Mouse (Mus musculus) midbrain, embryonic 12.5 days (tissue): ENCODE data around the gene Dnajb8. TPM values are rescaled to one million over a fixed set of nuclear protein-coding genes. Genes with fewer than 3 reads are reported as not detected.

Experiments
- ATAC-seq: fragments of 200-750 bp; cut with Nextera tagmentation; 2 replicates; pipeline ENCODE4 v1.8.0; 2017; ENCODE audit warnings: low read depth, moderate TSS enrichment, moderate library complexity; ENCODE audit not compliant: low FRiP score
- H3K27ac ChIP-seq: fragments of 300-500 bp; sonication (generic); replicated peaks from 2 replicates; pipeline ENCODE4 v1.5.1; 2016; ENCODE audit warnings: mild to moderate bottlenecking
- H3K27me3 ChIP-seq: fragments of 300-500 bp; sonication (generic); 2 replicates; pipeline ENCODE4 v1.6.1; 2016; ENCODE audit warnings: mild to moderate bottlenecking
- H3K36me3 ChIP-seq: fragments of 300-500 bp; sonication (generic); 2 replicates; pipeline ENCODE4 v1.6.1; 2016
- H3K4me1 ChIP-seq: fragments of 300-500 bp; sonication (generic); 2 replicates; pipeline ENCODE4 v1.6.1; 2016
- H3K4me2 ChIP-seq: fragments of 300-500 bp; sonication (generic); replicated peaks from 2 replicates; pipeline ENCODE4 v1.6.1; 2016; ENCODE audit warnings: mild to moderate bottlenecking, moderate library complexity
- H3K4me3 ChIP-seq: fragments of 300-500 bp; sonication (generic); 2 replicates; pipeline ENCODE4 v1.5.1; 2016; ENCODE audit warnings: mild to moderate bottlenecking
- H3K9ac ChIP-seq: fragments of 300-500 bp; sonication (generic); replicated peaks from 2 replicates; pipeline ENCODE4 v1.6.1; 2016; ENCODE audit warnings: mild to moderate bottlenecking, moderate library complexity
- H3K9me3 ChIP-seq: fragments of 300-500 bp; sonication (generic); 2 replicates; pipeline ENCODE4 v1.6.1; 2016; ENCODE audit warnings: mild to moderate bottlenecking
- WGBS: fragments of 180-500 bp; shearing (Covaris S2); methylation state at CpG from one replicate; pipeline ENCODE4 v1.1.7; 2016; 5-methylcytosine and 5-hydroxymethylcytosine counted together
- polyA plus RNA-seq: library from polyadenylated mRNA; unstranded; fragments of >200 nt; fragmentation: Nextera tagmentation; extraction: Ambion mirVana; gene quantifications from 2 replicates; pipeline ENCODE4 v1.2.1, GENCODE M21; 2016

The Dnajb8 gene
- polyA plus RNA-seq, 1 experiment from 2014 or later = not detected

DNA sequence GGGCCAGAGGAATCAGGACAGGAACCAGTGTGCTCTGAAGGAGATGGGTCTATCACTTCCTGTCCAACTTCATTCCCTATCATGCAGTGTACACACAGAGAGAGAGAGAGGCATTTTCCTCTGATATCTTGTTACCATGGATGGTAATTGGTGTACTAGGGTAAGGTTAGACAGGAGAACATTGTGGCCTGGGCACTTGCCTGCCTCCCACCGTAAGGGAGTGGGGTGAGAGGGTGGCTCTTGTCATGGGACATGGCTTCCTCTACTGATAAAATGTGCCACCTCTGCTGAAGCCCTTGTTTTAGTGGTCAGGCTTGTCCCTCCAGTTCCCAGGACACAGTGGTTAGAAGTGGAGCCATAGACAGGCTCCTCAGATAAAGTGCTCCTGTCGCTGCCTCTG, 45.9 kb downstream of the Dnajb8 start:
- Histone ChIP-seq H3K36me3 (no peaks in the 10 kb centered on the region), H3K9me3 (no peaks in the 10 kb centered on the region), H3K27ac (no peak overlapping the region), H3K4me2 (no peak overlapping the region), H3K4me1 (peaks cover 3% of the 10 kb centered on the region; the same call in 1 of the 2 replicates), H3K27me3 (no peaks in the 10 kb centered on the region), H3K4me3 (no peak overlapping the region), H3K9ac (no peak overlapping the region)
- ATAC-seq = no peak
- WGBS = 94% methylated on average over 2 of the region's 2 CpGs

DNA sequence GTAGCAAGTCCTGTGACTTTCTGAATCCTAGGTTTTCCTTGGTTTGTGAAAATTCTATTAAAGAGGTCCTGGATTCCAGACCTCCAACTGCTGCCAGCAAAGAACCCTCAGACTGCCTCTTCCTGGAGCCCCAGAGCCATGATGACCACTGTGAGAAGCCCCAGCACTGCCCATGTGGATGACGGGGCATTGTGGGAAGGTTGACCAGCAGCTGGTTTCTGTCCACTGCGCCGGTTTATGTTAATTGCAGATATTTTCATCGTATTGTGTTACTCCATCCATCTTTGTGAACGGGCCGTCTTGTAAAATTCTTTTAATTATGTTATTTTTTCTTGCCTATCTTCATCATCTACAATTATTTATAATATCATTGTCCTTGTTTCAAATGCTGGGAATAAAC, 52.6 kb downstream of the Dnajb8 start:
- Histone ChIP-seq H3K9ac (no peak overlapping the region), H3K4me3 (no peak overlapping the region), H3K36me3 (no peaks in the 10 kb centered on the region), H3K9me3 (no peaks in the 10 kb centered on the region), H3K27ac (no peak overlapping the region), H3K4me1 (no peaks in the 10 kb centered on the region; the same call in 1 of the 2 replicates), H3K27me3 (no peaks in the 10 kb centered on the region), H3K4me2 (no peak overlapping the region)
- 90% methylated on average over 6 of the region's 6 CpGs for WGBS
- ATAC-seq = no peak

DNA sequence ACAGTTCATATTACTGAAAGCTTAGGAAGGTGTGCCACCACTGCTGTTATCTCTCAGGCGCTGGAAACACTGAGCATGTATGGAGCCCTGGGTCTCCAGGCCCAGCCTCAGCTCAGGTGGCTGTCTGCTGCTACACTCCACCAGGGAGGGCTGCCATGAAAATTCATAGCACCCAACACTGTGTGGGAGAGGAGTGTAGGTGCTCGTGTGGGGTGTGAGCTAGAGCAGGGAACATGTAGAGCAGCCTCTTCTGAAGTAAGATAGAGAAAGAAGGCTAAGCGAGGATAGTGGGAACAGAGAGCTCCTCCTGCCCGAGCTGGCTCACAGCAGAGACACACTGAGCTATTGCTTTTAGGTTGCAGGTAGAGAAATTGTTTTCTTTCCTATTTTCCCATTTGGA, 54.2 kb downstream of the Dnajb8 start:
- no peak for ATAC-seq
- Histone ChIP-seq H3K9ac (no peak overlapping the region), H3K4me1 (no peaks in the 10 kb centered on the region; the same call in 1 of the 2 replicates), H3K9me3 (no peaks in the 10 kb centered on the region), H3K36me3 (no peaks in the 10 kb centered on the region), H3K27ac (no peak overlapping the region), H3K4me2 (no peak overlapping the region), H3K4me3 (no peak overlapping the region), H3K27me3 (no peaks in the 10 kb centered on the region)
- WGBS = 90% methylated on average over 4 of the region's 4 CpGs

DNA sequence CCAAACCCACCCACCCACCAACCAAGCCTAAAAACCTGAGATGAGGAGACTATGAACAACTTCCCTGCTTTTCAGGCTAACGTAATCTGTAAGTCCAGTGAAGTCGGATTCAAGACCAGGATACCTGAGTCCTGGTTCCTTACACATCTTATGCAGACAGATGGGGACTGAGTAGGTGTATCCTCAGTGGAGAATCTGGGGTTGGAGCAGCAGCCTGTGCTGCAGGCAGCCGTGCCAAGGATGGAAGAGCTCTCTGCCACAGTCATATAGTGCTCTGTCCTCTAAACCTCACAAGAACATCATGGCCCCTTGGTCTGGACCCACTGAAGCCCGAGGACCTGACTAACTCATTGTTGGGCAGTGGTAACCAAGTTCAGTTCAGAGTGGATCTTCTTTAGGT, 55.2 kb downstream of the Dnajb8 start:
- Histone ChIP-seq H3K27ac (no peak overlapping the region), H3K4me3 (no peak overlapping the region), H3K9me3 (no peaks in the 10 kb centered on the region), H3K36me3 (no peaks in the 10 kb centered on the region), H3K9ac (no peak overlapping the region), H3K27me3 (no peaks in the 10 kb centered on the region), H3K4me2 (no peak overlapping the region), H3K4me1 (no peaks in the 10 kb centered on the region)
- 93% methylated on average over 4 of the region's 4 CpGs for WGBS
- no peak for ATAC-seq

DNA sequence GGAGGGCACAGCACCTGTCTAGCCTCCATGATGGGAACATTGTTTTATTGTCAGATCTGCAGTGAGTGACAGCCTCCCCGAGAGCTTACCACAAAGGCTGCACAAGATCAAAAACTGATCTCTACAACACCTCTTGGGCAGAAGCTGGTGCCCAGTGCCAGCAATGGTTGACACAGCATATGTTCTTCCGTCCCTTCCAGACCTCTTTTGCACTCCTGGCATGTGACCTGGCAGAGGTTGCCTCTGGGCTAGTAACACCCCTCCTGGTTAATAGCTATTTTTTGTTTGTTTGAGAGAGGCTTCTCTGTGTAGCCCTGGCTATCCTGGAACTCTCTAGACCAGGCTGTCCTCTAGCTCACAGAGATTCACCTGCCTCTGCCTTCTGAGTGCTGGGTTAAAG, 56.1 kb downstream of the Dnajb8 start:
- H3K9me3 ChIP-seq = no peaks in the 10 kb centered on the region
- no peak overlapping the region for H3K9ac ChIP-seq
- no peak overlapping the region for H3K27ac ChIP-seq
- no peak overlapping the region for H3K4me2 ChIP-seq
- H3K36me3 ChIP-seq = no peaks in the 10 kb centered on the region
- H3K4me3 ChIP-seq = no peak overlapping the region
- H3K27me3 ChIP-seq = no peaks in the 10 kb centered on the region
- no peak for ATAC-seq
- WGBS = 85% methylated on average over 2 of the region's 2 CpGs
- no peaks in the 10 kb centered on the region for H3K4me1 ChIP-seq

DNA sequence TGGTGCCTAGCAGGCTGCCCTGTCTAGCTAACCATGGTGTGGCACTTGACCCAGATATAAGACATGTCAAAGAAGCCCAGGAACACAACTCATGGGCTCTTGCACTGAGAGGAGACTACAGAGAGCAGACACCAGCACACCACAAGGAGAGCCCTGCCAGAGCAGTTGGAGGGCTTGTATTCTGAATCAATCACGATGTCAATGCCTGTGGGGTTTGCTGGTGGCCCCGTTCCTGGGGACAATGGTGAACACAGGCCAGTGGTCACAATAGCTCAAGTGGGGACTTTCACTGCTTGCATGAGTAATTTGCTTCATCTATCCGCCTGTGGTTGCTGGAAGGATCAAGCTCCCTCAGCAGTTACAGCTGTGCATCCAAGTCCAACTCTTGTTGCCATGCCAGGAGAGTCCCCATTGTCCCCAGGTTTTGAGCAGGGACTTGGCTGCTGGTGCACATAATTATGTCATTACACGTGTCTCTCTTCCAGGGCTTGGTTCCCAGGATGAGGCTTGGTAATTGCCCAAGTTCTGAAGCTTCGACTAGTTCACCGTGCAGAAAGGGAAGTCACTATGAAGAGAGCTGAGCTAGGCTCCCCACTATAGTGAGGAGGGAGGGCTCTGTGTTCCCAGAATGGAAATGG, 68.2 kb downstream of the Dnajb8 start:
- Histone ChIP-seq H3K36me3 (no peaks in the 10 kb centered on the region), H3K4me2 (no peak overlapping the region), H3K27ac (no peak overlapping the region), H3K9me3 (no peaks in the 10 kb centered on the region), H3K4me3 (no peak overlapping the region), H3K9ac (no peak overlapping the region), H3K27me3 (no peaks in the 10 kb centered on the region), H3K4me1 (no peaks in the 10 kb centered on the region)
- no peak for ATAC-seq
- WGBS = 80% methylated on average over 6 of the region's 6 CpGs

DNA sequence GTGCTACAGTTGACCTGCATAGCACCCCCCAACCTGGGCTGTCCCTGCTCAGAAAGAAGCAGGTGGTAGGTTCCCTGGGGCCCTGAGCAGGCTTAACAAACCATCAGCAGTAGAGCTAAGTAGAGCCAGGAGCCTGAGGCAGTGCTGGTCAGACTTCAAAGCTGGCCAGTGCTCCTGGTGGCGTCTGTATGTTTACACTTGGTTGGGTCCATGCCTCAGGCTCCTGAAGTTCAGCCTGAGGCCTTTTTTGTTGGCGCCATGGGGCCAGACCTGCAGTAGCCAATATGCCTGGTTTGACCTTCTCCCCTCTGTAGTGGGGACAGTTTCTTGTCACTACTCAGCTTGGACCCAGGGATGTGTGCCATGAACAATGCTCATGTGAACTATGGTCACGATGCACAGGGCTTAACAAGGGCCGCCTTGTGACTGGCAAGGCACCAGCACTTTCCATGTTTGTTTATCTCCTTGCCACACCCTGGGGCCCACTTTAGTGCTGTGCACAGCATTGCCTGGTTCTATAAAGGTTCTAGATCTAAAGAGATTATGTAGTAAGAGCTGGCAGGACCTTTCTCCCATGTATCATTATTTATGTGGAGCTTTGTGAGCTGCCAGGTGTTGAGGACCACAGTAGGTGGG, 70.3 kb downstream of the Dnajb8 start:
- Histone ChIP-seq H3K4me3 (no peak overlapping the region), H3K4me1 (no peaks in the 10 kb centered on the region), H3K9me3 (no peaks in the 10 kb centered on the region), H3K9ac (no peak overlapping the region), H3K4me2 (no peak overlapping the region), H3K27ac (no peak overlapping the region), H3K27me3 (no peaks in the 10 kb centered on the region), H3K36me3 (peaks cover 1% of the 10 kb centered on the region; the same call in 1 of the 2 replicates)
- WGBS = 71% methylated on average over 4 of the region's 4 CpGs
- no peak for ATAC-seq

DNA sequence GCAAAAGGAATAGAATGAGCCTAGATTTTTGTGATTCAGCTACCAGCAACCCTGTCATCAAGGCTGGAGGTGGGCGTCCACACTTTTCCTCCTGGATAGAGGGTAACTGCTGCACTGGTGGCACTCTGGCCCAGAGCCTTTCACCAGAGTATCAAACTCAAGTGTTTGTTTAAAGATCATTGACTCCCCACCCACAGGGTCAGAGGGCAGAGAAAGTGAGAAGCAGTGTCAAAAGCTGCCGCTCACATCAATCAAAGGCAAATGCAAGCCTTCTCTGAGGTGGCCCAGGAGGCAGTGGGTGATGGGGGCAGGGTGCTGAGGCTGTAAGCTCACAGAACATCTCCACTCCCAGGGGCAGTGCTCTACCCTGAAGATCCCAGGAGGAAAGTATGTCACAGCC, 77.4 kb downstream of the Dnajb8 start:
- H3K4me1 ChIP-seq = peaks cover 4% of the 10 kb centered on the region; the same call in 1 of the 2 replicates
- no peak overlapping the region for H3K27ac ChIP-seq
- H3K4me3 ChIP-seq = no peak overlapping the region
- H3K9ac ChIP-seq = no peak overlapping the region
- no peak overlapping the region for H3K4me2 ChIP-seq
- no peaks in the 10 kb centered on the region for H3K27me3 ChIP-seq
- H3K9me3 ChIP-seq = no peaks in the 10 kb centered on the region
- ATAC-seq = no peak
- peaks cover 7% of the 10 kb centered on the region for H3K36me3 ChIP-seq
- 54% methylated on average over 2 of the region's 2 CpGs for WGBS

DNA sequence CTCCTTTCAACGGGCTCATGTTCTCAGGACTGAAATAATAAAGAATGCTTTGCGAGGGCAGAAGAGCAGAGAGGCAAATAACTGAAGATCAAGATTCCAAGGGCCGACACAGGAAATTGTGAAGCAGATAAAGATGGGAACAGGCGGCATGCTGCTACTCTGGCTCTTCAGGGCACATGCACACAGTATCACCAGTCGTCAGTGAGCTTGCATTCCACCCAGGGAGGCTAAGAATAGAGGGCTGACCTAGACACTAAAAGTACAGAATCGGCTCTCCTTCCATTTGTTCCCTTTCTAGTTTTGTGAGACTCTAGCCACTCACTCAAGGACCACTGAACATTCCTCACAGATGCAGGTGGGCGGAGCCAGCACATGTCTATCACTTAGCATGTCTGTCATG, 79.2 kb downstream of the Dnajb8 start:
- H3K36me3 ChIP-seq = peaks cover 7% of the 10 kb centered on the region
- no peak overlapping the region for H3K9ac ChIP-seq
- H3K27me3 ChIP-seq = no peaks in the 10 kb centered on the region
- H3K27ac ChIP-seq = no peak overlapping the region
- no peak for ATAC-seq
- H3K4me3 ChIP-seq = no peak overlapping the region
- no peak overlapping the region for H3K4me2 ChIP-seq
- H3K4me1 ChIP-seq = peaks cover 4% of the 10 kb centered on the region; the same call in 1 of the 2 replicates
- no peaks in the 10 kb centered on the region for H3K9me3 ChIP-seq
- 73% methylated on average over 7 of the region's 7 CpGs for WGBS

Other genes starting within 250 kb of the Dnajb8 start
- gene H1fx, start 240.6 kb upstream of the Dnajb8 start, polyA plus RNA-seq = 81.7 and 87.7 TPM in 2 replicates
- gene Rab7, start 177.0 kb upstream of the Dnajb8 start, polyA plus RNA-seq = 209 and 214 TPM in 2 replicates
- 242 and 256 TPM in 2 replicates for gene Rpn1, start 137.8 kb upstream of the Dnajb8 start, polyA plus RNA-seq
- 38.7 and 45.5 TPM in 2 replicates for gene Gata2, start 28.4 kb upstream of the Dnajb8 start, polyA plus RNA-seq
- gene Eefsec, start 224.3 kb downstream of the Dnajb8 start, polyA plus RNA-seq = 27.9 and 29.9 TPM in 2 replicates
- 126 and 129 TPM in 2 replicates for gene Ruvbl1, start 243.1 kb downstream of the Dnajb8 start, polyA plus RNA-seq